Mouse (Mus musculus) erythroblast, embryonic 14.5 days (primary cell): ENCODE results near the gene Efr3b.
"Not testable (repeated sequence)": the region's sequence is repeated elsewhere in the genome, so short reads cannot be mapped to it uniquely, and the experiment has no call there.

Experiments
- GATA1 ChIP-seq: IDR thresholded peaks from 2 replicates; pipeline ENCODE4 v1.6.1; 2012; ENCODE audit warnings: low read length, inconsistent platforms, mixed read lengths
- TAL1 ChIP-seq: IDR thresholded peaks from 3 replicates; pipeline ENCODE4 v1.6.1; 2012; ENCODE audit warnings: low read length, inconsistent platforms, mixed read lengths

DNA sequence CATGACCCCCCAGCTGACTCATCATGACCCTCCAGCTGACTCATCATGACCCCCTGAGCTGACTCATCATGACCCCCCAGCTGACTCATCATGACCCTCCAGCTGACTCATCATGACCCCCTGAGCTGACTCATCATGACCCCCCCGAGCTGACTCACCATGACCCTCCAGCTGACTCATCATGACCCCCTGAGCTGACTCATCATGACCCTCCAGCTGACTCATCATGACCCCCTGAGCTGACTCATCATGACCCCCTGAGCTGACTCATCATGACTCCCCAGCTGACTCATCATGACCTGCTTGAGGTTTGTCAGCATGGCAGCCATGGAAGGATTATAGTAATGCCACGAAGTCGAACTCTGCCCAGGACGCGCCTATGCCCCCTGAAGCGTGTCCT, 65.5 kb downstream of the Efr3b start:
- not testable (repeated sequence) for TF ChIP-seq TAL1, GATA1
